Mouse (Mus musculus): ENCODE measurements around the gene Btg4.

Btg4 gene

GRCm38 (mm10) chr9:51165312-51166180, 104.8 kb downstream of the Btg4 start, which contains the start of gene Gm32742:
Gene Gm32742, minus strand, starts transcription at chr9:51165517.
- no peak for DNase-seq (ENCODE audit: low read depth)

GRCm38 (mm10) chr9:51167954-51168353, 107.3 kb downstream of the Btg4 start:
- peak; percentile 16 for DNase-seq (ENCODE audit: low read depth)

GRCm38 (mm10) chr9:51168698-51169097, 108.0 kb downstream of the Btg4 start:
- DNase-seq (ENCODE audit: low read depth), result no peak

DNA sequence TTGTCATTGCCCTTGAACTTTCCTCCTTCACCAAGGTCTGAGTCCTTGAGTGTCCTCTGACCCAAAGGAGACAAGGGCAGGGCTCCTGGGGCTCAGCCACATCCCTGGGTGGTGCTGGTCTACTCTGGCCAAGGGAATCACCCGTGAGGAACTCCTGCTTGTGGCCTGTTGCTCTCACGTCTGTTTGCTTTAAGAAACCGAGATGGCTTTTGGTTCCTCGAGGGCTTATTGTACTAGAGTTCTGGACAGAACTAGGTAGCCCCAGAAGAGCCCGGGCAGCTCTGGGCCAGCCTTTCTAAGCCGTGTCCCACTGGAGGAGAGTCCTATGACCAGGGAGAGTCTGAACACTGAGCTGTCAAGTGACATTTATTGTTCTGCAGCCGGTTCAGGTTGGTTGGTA, 108.4 kb downstream of the Btg4 start:
- no peak for DNase-seq (ENCODE audit: low read depth)

All from induced T-regulatory cell, adult 2 months (primary cell).